Mouse (Mus musculus) urinary bladder, postnatal 4 days (tissue): ENCODE measurements around the gene Gm9837.
A peak's percentile ranks its signal among the peaks of the same experiment; 100 is the strongest.

Experiments used
- DNase-seq, 2 experiments: peaks; one replicate each; pipeline ENCODE4 v3.0.0; 2021 to 2022; ENCODE audit warnings: low spot score in 2 of 2

The Gm9837 gene

DNA sequence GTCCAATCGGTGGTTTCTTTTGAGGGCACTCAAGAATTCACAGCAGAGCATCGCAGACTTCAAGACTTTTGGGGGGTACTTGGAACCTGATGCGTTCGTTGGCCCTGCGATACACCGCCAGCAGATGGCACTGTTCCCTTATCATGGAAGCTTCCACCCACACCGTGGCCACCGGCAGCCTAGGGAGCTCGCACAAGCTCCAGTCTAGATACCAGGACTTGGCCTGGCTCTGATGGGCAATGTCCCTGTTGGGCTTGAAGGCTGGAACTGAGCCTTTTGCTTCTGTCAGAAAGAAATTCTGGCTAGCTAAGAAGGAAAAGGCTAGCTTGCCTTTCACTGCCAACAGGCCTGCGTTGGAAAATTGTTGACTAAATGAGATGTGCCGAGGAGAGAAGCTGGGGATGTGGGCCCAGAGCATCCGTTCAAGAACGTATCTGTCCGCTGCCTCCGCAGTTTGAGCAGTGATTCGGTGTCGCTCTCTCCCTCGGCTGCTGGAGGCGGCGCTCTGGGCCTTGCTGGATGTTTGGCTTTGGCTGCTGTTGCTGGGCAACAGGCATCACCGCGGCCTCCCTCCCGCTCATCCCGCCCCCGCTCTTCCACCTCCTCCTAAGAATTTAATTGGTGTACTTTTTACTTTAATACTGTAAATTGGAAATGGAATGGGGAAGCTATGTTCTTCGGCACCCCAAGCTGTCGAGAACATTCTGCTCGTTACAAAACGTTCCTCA, at the start of gene Gm9837:
Gene Gm9837, minus strand, starts transcription at position 512 of the 728 bp plus-strand sequence.
- peak; percentile 76 to 93 for DNase-seq

DNA sequence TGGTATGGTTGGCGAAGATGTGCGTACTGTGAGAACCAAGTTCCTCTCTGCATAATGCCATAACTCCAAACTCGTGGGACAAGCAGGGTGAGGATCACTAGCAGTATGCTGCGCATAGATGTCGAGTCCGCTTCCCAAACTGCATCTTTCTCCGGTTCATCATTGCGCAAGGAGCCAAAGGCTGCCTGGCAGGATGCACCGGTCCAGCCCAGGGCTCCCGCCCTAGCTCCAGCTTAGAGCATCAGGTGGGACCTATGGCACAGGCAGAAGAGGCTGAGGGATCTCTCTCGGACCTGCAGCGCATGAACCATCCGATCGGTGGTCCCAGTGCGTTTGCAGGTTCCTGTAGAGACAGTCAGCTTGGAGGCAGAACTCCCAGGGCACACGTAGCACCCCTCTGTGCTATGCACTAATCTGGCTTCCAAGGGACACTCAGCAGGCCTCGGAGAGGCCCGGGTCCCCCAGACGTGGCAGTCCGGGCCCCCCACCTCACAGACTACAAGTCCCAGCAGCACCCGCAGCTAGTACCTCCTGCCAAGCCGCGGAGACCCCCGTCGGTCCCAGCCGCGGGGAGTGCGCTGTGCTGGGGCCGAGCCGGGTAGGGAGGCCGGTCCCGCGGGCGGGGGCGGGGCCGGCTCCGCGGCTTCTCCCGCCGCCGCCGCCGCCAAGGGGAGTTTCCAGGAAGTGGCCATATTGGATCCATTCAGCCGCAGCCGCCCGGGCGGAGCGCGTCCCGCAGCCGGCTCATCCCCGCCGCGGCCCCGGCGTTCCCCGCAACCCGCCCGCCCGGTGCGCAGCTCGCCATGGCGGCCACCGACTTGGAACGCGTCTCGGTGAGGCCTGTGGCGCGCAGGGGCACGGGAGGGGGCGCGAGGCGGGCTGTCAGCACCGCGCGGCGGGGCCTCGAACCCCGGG, 49.2 kb upstream of the Gm9837 start, which contains the start of gene Sept8:
Gene Sept8, plus strand, starts transcription at position 51 of the 915 bp plus-strand sequence.
- DNase-seq: peak in 1 of 2 experiments; percentile 60

DNA sequence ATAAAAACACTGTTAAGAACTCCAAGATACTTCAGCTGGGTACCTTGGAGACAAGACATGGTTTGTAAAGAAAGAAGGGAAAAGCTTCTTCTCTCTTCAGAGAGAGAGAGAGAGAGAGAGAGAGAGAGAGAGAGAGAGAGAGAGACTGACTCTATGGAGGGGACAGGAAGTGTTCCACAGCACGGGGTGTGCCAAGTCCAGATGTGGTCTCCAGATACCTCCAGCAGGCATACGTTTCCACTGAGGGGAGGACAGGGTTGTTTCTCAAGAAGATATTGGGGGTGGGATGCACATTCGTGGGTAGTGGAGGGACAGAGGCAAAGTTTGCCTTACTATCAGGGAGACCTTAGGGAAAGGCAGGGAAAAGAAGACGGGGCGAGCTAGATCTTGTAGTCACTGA, 48.5 kb upstream of the Gm9837 start:
- DNase-seq: no peak

GRCm38 (mm10) chr11:53516775-53517627, 46.7 kb upstream of the Gm9837 start:
- no peak for DNase-seq

- DNase-seq: no peak
Observed at GRCm38 (mm10) chr11:53510351-53510750, 40.1 kb upstream of the Gm9837 start.

GRCm38 (mm10) chr11:53508591-53508990, 38.3 kb upstream of the Gm9837 start:
- no peak for DNase-seq

DNA sequence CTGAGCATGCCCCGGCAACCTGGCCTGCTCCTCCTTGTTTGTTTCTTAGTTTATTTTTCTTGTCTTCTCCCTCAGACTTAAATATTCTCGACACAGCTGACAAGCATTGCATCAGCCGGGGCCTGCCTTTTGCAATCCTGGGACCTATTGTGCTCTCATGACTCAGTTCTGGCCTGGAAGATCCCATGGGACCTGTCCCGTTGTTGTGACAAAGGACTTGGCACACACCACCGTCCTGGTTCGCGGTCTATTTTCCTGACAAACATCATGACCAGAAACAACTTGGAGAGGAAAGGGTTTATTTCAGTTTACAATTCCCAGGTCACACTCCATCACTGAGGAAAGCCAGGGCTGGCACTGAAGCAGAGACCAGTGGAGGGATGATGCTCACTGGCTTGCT, 37.9 kb upstream of the Gm9837 start:
- no peak for DNase-seq

- DNase-seq: no peak
Observed at GRCm38 (mm10) chr11:53507098-53507805, 37.0 kb upstream of the Gm9837 start.

DNA sequence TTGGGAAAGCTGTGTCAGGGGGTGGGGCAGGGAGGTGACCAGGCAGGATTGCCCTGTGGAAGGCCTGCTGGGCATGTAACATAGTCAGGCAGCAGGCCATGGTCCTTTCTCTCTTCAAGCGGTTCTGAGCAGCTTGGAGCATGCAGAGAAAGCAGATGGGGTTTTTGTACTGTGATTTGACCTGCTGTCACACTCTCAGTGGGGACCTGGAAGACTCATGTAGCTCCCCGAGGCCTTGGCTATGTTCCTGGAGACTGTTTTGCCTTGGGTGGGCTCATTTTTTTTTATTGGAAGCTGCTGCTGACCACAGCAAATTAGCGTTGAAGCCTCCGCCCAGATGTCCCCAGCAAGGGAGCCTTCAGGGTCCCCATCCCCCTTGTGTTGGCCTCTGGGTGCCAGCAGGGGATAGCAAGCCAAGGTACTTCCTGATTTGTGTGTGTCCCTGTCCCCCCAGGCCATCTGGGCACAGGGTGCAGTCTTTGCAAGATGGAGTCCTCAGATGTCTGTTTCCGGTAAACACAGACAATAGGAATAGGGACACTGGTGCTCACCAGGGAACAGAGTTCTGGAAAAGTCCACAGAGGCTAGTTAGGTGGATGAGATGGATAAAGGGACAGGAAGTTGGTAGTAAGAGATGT, 34.9 kb upstream of the Gm9837 start:
- no peak for DNase-seq

GRCm38 (mm10) chr11:53504376-53504775, 34.1 kb upstream of the Gm9837 start:
- no peak for DNase-seq

GRCm38 (mm10) chr11:53503738-53504137, 33.5 kb upstream of the Gm9837 start:
- no peak for DNase-seq

- DNase-seq: no peak
Observed at GRCm38 (mm10) chr11:53502039-53502765, 31.9 kb upstream of the Gm9837 start.

DNA sequence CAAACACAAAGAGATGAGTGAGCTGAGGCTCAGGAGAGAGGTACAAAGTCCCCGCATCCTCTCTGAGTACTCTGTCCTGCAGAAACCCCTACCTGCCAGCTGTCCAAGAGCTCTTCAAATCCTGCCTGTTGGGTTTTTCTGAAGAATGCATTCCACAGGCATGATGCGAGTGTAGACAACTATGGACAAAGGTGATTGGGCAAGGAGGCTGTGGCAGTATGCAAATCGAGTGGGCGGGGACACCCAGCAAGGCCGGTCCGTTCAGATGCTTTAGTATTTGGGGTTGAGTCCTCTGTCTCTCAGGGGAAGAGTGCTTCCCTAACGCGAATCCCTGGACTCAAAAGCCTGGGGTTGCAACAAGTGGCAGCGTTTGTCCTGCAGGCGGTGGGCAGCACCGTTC, 30.3 kb upstream of the Gm9837 start:
- DNase-seq: peak in 1 of 2 experiments; percentile 47

GRCm38 (mm10) chr11:53496946-53497345, 26.7 kb upstream of the Gm9837 start:
- no peak for DNase-seq

DNA sequence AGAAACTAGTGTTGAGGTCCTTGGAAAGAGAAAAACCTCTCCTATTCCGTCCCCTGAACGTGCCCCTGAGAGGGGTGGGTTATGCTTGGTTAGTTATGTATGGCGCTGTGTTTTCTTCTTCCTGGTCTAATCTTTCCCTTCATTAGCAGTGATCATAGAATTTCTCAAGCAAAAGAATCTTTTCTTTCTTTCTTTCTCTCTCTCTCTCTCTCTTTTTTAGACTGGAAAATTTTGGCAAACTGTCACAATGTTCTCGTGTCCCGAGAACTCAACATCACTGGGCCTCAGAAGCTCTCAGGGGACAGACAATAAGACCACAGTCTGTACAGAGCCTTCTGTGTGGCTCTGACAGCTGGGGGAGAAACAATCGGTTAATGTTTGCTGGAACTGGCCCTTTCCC, 25.1 kb upstream of the Gm9837 start:
- DNase-seq: no peak

GRCm38 (mm10) chr11:53493243-53493955, 23.1 kb upstream of the Gm9837 start:
- DNase-seq: no peak

GRCm38 (mm10) chr11:53491954-53492401, 21.7 kb upstream of the Gm9837 start:
- DNase-seq: no peak

- no peak for DNase-seq
Observed at GRCm38 (mm10) chr11:53489421-53489820, 19.1 kb upstream of the Gm9837 start.

GRCm38 (mm10) chr11:53489007-53489406, 18.7 kb upstream of the Gm9837 start:
- DNase-seq: no peak
